Mouse (Mus musculus) midbrain, embryonic 14.5 days (tissue): ENCODE measurements around the gene Eid2b. TPM values are rescaled to one million over a fixed set of nuclear protein-coding genes. Genes with fewer than 3 reads are reported as not detected.

Experiments used
- polyA plus RNA-seq: library from polyadenylated mRNA; unstranded; fragments of >200 nt; fragmentation: Nextera tagmentation; extraction: Ambion mirVana; gene quantifications from 2 replicates; pipeline ENCODE4 v1.2.1, GENCODE M21; 2014

Gene Eid2b
- polyA plus RNA-seq, 1 experiment from 2014 or later: 40.2 TPM

Other genes starting within 250 kb of the Eid2b start
- gene Psmc4, start 227.6 kb upstream of the Eid2b start, polyA plus RNA-seq: 275 and 305 TPM in 2 replicates
- 0.08 and 0.25 TPM in 2 replicates for gene Fcgbp, start 206.5 kb upstream of the Eid2b start, polyA plus RNA-seq
- 0.04 TPM in 2 replicates for gene 9530053A07Rik, start 148.3 kb upstream of the Eid2b start, polyA plus RNA-seq
- gene Fbl, start 108.0 kb upstream of the Eid2b start, polyA plus RNA-seq: 26.2 and 36.4 TPM in 2 replicates
- 13.7 and 17.3 TPM in 2 replicates for gene Dyrk1b, start 98.3 kb upstream of the Eid2b start, polyA plus RNA-seq
- gene Eid2, start 9.9 kb upstream of the Eid2b start, polyA plus RNA-seq: 6.8 and 14.7 TPM in 2 replicates
- gene Selenov, start 13.4 kb downstream of the Eid2b start, polyA plus RNA-seq: 0.28 and 1.8 TPM in 2 replicates
- 24.1 and 32.2 TPM in 2 replicates for gene Dll3, start 24.5 kb downstream of the Eid2b start, polyA plus RNA-seq
- 136 and 138 TPM in 2 replicates for gene Timm50, start 34.3 kb downstream of the Eid2b start, polyA plus RNA-seq
- gene Supt5, start 61.0 kb downstream of the Eid2b start, polyA plus RNA-seq: 62.6 and 80.6 TPM in 2 replicates
- gene Rps16, start 72.9 kb downstream of the Eid2b start, polyA plus RNA-seq: 580 and 617 TPM in 2 replicates
- 17.7 and 22.9 TPM in 2 replicates for gene Plekhg2, start 94.9 kb downstream of the Eid2b start, polyA plus RNA-seq
- gene Zfp36, start 102.5 kb downstream of the Eid2b start, polyA plus RNA-seq: 1.8 and 3.4 TPM in 2 replicates
- 38.3 and 47.9 TPM in 2 replicates for gene Med29, start 115.0 kb downstream of the Eid2b start, polyA plus RNA-seq
- 78.0 and 81.9 TPM in 2 replicates for gene Paf1, start 115.2 kb downstream of the Eid2b start, polyA plus RNA-seq
- 1.7 and 5.1 TPM in 2 replicates for gene Gmfg, start 159.7 kb downstream of the Eid2b start, polyA plus RNA-seq
- gene Lrfn1, start 174.2 kb downstream of the Eid2b start, polyA plus RNA-seq: 18.3 and 19.9 TPM in 2 replicates
- not detected in 2 replicates for gene Ifnl2, start 232.7 kb downstream of the Eid2b start, polyA plus RNA-seq
- not detected in 2 replicates for gene Ifnl3, start 245.1 kb downstream of the Eid2b start, polyA plus RNA-seq